Mouse (Mus musculus) lung, postnatal 14 days (tissue): ENCODE measurements around the gene Vmn1r192.
"Not testable (repeated sequence)": the region's sequence is repeated elsewhere in the genome, so short reads cannot be mapped to it uniquely, and the experiment has no call there.

ENCODE experiments used
- DNase-seq: peaks from one replicate; pipeline ENCODE4 v3.0.0; 2021

Vmn1r192 gene

DNA sequence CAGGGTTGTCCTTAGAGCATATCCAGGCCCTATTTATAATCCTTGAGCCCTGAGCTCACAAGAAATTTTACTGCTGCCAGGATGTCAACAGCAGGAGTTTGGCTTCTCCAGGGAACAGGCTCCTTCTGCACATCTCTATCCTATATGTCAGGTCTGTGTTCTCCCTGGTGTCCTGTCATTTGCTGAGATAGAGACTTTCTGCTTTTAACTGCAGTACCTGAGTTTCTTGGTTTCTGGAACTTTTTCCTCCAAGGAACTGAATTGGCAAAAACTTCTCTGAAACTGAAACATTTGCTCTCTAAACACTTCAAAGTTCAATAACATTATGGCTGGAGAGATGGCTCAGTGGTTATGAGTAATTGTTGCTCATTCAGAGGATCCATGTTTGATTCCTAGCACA is at the start of gene Vmn1r192:
Gene Vmn1r192 (minus strand): TSS at position 101 of the 400 bp plus-strand sequence.
- no peak for DNase-seq

DNA sequence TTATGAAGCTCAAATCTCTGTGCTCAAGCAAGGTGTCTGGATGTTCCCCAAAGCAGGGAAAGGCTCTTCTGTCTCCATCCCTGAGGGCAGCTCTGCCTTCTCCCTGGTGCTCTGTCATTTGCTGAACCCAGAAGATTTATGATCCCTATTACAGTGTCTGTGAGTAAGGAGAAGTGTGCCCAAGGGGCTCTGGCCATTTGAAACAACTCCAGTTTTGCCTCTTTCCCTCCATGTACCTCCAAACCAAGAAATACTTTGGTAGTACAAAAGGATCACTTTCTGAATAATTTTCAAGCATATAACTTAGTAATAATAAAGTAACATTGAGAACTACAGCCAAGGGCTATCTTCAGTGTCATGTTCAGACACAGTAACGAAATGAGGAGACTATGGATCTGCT is 32.1 kb upstream of the Vmn1r192 start, which contains the start of gene Vmn1r193:
Gene Vmn1r193 (minus strand): TSS at position 101 of the 400 bp plus-strand sequence.
- not testable (repeated sequence) for DNase-seq

DNA sequence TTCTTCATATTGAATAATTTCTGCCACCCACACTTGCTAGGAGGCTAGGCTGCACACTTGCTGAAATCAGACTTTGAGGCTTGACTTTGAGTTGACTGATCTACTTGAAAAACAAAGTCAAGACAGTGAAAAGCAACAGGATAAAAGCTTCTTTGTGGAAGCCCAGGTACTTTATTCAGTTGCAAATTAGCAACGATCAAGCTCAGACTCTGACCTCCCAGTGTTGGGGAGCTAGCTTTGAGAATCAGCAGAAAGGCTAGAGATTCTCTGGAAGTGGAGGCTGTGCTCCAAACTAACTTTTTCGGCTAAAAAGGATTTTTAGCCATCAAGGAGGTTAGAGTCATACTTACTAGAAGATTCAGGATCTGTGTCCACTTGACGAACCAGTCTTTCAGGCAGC is 1.8 kb upstream of the Vmn1r192 start:
- DNase-seq: not testable (repeated sequence)

DNA sequence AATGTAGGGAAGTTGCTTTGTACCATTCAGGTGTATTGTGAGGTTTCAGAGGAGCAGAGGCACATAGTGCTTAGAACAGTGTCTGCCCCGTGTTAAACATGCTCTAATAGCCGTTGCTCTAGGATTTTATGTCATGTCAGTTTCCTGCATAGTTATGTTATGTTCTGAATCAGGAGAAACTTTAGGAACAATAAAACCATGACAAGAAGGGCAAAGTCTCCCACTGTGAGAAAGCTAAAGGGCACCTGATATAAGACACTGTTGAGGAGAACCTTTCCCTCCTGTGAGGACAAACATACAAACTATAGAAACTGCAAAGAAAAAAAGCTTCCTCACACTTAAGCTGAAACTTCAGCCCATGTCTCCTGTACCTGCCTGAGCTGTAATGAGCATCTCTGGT is 556 bp downstream of the Vmn1r192 start:
- no peak for DNase-seq

DNA sequence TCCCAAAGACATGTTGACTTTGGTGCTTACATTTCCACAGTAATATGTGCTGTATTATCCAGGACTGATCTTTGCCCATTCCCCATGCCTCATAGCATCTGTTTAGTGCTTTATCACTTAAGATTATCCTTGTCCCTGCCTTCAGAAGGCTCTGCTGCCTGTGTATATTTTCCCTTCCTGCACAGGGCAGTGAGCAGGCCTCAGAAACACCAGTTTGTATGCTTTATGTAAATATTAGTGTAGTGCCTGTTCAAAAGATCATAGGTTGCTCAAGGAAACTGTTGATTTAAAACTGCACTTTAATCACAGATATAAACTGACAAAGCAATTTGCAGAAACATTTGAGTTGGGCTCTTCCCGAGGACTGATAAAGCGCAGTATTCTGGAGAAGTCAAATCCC is 1.6 kb downstream of the Vmn1r192 start:
- DNase-seq: no peak

DNA sequence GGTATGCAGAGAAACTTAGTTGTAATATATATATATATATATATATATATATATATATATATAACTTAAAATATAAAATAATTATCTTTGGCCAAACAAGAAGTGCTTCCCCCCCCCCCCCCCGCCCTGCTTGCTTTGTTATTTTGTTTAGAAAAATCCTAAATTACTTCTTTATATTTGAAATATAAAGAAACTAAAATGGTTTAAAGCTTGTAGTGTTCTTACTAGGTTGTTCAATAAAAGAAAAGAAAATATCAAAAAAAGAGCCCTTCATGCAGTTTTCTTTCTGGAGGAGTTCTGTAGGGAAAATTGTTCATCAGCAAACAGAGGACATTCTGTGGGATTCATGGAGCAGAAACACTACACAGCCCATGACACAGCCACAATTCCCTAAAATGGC is 7.1 kb downstream of the Vmn1r192 start, which contains the start of gene Vmn1r191:
Gene Vmn1r191 (minus strand): TSS at position 101 of the 400 bp plus-strand sequence.
- no peak for DNase-seq

DNA sequence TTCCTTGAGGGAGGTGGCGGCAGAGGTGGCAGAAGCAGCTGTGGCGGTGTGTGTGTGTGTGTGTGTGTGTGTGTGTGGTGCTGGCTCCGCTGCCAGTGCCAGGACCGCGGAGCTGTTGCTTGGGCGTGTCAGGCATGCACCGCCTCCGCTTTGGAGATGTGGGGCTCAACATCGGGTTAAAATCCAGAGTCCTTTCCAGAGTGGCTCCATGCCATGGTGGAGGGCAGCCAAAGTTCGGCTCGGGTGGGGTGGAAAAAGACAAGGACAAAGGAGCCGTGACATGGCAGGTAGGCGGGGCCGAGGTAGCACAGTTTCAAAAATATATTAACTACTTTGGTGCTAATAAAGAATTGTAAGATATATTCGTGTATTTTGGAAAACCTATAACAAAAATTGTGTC is 22.5 kb downstream of the Vmn1r192 start:
- no peak for DNase-seq

DNA sequence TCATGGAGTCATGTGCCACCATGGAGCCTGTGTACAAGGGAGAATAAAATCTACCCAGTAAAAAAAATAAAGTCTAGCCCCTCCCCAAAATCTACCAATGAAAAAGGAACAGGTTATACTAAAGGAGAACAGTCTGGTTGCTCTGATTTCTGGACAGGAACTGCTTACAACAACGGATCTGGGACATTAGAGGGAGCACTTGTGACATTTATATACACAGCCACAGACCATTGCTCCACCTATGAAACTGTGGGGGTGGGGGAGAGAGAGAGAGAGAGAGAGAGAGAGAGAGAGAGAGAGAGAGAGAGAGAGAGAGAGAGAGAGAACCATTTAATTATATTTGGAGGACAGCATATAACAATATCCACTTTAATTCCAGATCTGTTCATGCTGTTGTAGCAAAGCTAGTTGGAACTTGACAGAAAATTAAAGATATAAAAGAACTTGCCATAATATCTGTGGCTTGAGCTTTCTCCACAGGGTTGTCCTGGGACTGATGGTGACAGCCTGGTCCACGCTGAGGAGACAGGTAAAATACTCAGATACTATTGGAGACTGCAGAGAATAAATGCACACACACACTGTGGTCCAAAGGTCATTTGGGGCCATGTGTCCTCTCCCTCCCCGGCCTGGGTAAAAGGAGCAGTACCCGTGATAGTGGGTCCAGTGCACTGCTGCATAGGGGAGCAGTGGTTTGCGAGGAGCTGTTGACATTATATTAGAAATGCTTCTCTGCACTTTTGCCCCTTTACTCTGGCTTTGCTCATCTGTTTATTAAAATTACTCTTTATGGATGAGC is 54.2 kb downstream of the Vmn1r192 start:
- DNase-seq: not testable (repeated sequence)
